Mouse (Mus musculus) leukemia stem cell, adult 10-12 weeks (primary cell): Measurements from ENCODE around the gene Fbxo9. TPM values are rescaled to one million over a fixed set of nuclear protein-coding genes. Genes with fewer than 3 reads are reported as not detected.

Source experiments
- polyA plus RNA-seq: library from polyadenylated mRNA; stranded (reverse); fragments of >175 nt; gene quantifications from 2 replicates; pipeline ENCODE4 v1.2.3, GENCODE M21; 2012; ENCODE audit warnings: low replicate concordance

The Fbxo9 gene
- 78.7 and 92.6 TPM in 2 replicates for polyA plus RNA-seq

GRCm38 (mm10) chr9:78108796-78109239 lies at the start of gene Fbxo9, which contains the start of gene Ick:
TSS of gene Fbxo9 (minus strand) at chr9:78109065.
TSS of gene Ick (plus strand) at chr9:78109192.

GRCm38 (mm10) chr9:78051677-78052076 lies 57.2 kb downstream of the Fbxo9 start, which contains the start of gene Gcm1:
TSS of gene Gcm1 (plus strand) at chr9:78051924.

Other genes starting within 250 kb of the Fbxo9 start
- gene Elovl5, start 191.7 kb downstream of the Fbxo9 start, polyA plus RNA-seq: 2.3 and 13.0 TPM in 2 replicates
- not detected in 2 replicates for gene Gcm1, start 57.1 kb downstream of the Fbxo9 start, polyA plus RNA-seq
- gene Ick, start 127 bp upstream of the Fbxo9 start, polyA plus RNA-seq: 15.1 and 15.2 TPM in 2 replicates
- 0.25 TPM in 1 of 2 replicates, not detected in the other for gene Gsta4, start 73.7 kb upstream of the Fbxo9 start, polyA plus RNA-seq
- gene Gsta1, start 121.6 kb upstream of the Fbxo9 start, polyA plus RNA-seq: not detected in 2 replicates
- not detected in 2 replicates for gene Gm3776, start 148.1 kb upstream of the Fbxo9 start, polyA plus RNA-seq
- not detected in 2 replicates for gene Gm10639, start 180.9 kb upstream of the Fbxo9 start, polyA plus RNA-seq
- not detected in 2 replicates for gene Omt2a, start 205.7 kb upstream of the Fbxo9 start, polyA plus RNA-seq
- gene Omt2b, start 218.5 kb upstream of the Fbxo9 start, polyA plus RNA-seq: 0.23 TPM in 1 of 2 replicates, not detected in the other
- not detected in 2 replicates for gene Gsta2, start 246.7 kb upstream of the Fbxo9 start, polyA plus RNA-seq